Mouse (Mus musculus): ENCODE results near the gene Rgp1.

Rgp1 gene

GRCm38 (mm10) chr4:43591961-43592360 is 13.4 kb downstream of the Rgp1 start:
- in situ Hi-C loops (cut with MboI, MseI) = loop anchor here (10.0 kb wide), 1 partner anchor 1263 kb away; no protein-coding TSS in a partner anchor

GRCm38 (mm10) chr4:43593453-43593852 is 14.9 kb downstream of the Rgp1 start:
- in situ Hi-C loops (cut with MboI, MseI) = loop anchor here (10.0 kb wide), 1 partner anchor 1261 kb away; no protein-coding TSS in a partner anchor

- in situ Hi-C loops (cut with MboI, MseI) = loop anchor here (10.0 kb wide), 1 partner anchor 1258 kb away; no protein-coding TSS in a partner anchor
These were observed 18.1 kb downstream of the Rgp1 start for GRCm38 (mm10) chr4:43596597-43596996.

- in situ Hi-C loops (cut with MboI, MseI) = loop anchor here (10.0 kb wide), 1 partner anchor 1257 kb away; no protein-coding TSS in a partner anchor
These were observed 19.7 kb downstream of the Rgp1 start for GRCm38 (mm10) chr4:43598200-43598599.

GRCm38 (mm10) chr4:43598650-43599380 is 20.3 kb downstream of the Rgp1 start:
- in situ Hi-C loops (cut with MboI, MseI) = loop anchor here (10.0 kb wide), 1 partner anchor 1256 kb away; no protein-coding TSS in a partner anchor

GRCm38 (mm10) chr4:43600195-43600934 is 21.9 kb downstream of the Rgp1 start:
- in situ Hi-C loops (cut with MboI, MseI) = no loop called here

GRCm38 (mm10) chr4:43604099-43604498 is 25.6 kb downstream of the Rgp1 start:
- in situ Hi-C loops (cut with MboI, MseI) = no loop called here

DNA sequence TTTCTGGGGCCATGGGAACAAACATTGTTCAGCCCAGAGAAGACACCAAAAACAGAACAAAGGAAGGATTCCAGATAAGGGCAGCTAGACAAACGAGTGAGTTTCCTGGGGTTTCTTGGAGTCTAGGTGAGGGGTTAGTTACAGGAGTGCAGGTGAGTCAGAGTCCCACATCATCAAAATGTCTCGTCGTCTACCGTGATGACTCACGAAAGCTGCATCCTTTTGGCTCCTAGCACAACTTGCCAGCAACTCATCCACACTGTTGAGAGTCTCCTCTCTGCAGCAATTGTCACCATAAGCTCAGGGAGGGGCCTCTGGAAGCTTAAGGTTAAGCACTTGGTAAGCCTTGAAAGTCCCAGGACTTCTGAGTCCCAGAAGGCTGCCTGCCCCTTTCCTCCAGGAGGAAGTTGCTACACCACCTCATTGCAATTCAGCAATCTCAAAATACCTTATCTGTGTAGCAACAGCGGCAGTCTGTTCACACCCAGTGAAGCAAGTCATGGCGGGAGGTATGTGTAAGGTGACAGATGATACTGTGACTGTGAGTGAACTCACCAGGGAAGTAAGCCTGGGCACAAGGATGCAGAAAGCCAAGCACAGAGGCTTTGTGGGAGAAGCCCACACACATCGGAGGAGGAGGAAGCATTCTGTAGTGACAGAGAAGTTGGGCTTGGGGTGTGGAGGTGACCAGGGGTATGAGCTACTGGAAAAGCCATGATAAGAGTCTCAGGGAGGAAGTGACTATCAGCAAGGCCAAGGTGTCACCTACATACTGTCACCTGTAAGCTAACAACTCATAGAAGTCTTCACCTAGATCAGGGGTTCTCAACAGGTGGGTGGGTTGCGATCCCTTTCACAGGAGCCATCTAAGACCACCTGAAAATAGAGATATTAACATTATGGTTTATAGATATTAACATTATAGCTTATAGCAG is 26.5 kb downstream of the Rgp1 start:
- in situ Hi-C loops (cut with MboI, MseI) = no loop called here

- in situ Hi-C loops (cut with MboI, MseI) = no loop called here
These were observed 34.0 kb downstream of the Rgp1 start for GRCm38 (mm10) chr4:43612534-43612933.

DNA sequence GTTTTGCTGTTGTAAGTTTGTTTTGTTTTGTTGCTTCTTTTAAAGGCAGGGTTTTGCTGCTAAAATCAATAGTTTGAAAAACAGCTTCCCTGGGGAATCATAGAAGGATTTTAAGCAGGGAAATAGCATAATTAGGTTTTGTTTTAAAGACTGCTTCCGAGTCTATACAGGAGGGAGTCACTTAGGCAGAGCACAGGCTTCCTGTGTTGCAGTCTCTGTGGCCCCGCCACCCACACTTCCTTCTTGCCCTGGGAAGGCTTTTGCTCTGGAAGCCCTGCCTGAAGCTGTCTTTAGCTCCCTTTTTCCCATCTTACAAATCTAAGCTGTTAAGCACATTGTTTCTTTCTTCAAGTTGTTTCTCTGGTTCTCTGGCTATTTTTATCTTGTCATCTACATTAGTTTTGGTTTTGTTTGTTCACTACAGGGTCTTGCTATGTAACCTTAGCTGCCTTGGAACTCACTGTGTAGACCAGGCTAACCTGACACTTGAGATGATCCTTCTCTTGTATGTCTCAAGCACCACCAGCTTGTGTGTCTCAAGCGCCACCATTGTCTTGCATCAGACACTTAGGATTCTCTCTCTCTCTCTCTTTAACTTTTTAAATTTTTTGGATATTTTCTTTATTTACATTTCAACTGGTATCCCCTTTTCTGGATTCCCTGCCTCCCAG is 34.7 kb downstream of the Rgp1 start:
- in situ Hi-C loops (cut with MboI, MseI) = no loop called here

GRCm38 (mm10) chr4:43620146-43620778 is 41.7 kb downstream of the Rgp1 start:
- in situ Hi-C loops (cut with MboI, MseI) = no loop called here

DNA sequence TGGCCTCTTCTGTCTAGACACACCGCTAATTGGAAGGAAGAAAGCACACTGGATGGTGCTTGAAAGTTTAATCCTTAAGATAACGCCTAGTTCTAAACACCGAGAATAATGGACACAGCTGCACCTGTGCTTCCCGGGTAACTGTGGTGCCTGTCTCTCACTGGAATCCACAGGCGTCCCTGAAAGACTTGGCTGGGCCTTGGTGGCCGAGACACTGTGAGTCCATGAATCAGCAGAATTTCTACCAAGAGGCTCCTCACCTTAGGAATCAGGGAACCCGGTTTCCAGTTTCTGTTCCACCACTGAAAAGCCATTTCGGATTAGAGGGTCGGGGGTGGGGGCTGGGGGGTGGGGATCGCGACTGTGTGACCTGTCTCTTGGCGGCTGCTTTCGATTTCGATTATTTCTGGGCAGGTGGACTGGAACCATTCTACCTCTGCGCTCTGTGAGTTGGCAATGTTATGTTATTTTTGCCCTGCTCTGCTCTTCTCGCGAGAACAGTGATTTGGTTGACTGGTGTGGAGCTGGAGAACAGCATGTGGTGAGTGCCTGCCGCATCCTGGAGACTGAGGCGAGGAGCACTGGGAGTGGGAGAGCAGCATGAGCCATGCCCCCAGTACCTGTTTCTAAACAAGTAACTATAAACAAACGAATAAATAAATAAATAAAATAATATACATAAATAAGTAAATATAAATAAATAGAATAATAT is 50.7 kb downstream of the Rgp1 start:
- in situ Hi-C loops (cut with MboI, MseI) = no loop called here

DNA sequence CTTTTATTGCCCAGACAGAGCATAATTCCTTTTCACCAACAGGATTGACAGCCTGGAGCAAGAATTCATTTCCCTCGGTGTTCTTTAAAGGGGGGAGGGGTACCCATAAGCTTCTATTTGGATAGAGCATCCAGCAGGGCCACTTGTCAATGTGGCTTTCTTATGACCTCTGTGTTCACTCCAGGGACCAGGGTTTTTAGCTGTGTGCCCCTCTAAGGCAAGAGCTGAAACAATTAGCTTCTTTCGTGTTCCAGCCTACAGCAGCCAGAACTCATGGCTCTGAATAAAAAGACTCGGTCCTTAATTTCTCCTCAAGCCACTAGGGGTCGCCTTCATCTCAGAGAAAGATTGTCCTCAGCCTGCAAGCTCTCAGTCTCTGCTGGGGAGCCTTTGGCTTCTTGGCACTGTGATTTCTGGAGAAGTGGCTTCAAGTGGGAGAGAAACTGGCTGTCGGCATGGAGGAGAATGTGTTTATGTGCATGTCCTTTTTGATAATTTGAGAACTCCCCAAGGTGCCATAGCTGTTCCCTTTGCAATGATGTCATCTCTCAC is 51.6 kb downstream of the Rgp1 start:
- in situ Hi-C loops (cut with MboI, MseI) = loop anchor here (5.0 kb wide), 1 partner anchor 87 kb away; no protein-coding TSS in a partner anchor

GRCm38 (mm10) chr4:43630671-43631045 is 52.1 kb downstream of the Rgp1 start:
- in situ Hi-C loops (cut with MboI, MseI) = loop anchor here (5.0 kb wide), 1 partner anchor 87 kb away; no protein-coding TSS in a partner anchor

DNA sequence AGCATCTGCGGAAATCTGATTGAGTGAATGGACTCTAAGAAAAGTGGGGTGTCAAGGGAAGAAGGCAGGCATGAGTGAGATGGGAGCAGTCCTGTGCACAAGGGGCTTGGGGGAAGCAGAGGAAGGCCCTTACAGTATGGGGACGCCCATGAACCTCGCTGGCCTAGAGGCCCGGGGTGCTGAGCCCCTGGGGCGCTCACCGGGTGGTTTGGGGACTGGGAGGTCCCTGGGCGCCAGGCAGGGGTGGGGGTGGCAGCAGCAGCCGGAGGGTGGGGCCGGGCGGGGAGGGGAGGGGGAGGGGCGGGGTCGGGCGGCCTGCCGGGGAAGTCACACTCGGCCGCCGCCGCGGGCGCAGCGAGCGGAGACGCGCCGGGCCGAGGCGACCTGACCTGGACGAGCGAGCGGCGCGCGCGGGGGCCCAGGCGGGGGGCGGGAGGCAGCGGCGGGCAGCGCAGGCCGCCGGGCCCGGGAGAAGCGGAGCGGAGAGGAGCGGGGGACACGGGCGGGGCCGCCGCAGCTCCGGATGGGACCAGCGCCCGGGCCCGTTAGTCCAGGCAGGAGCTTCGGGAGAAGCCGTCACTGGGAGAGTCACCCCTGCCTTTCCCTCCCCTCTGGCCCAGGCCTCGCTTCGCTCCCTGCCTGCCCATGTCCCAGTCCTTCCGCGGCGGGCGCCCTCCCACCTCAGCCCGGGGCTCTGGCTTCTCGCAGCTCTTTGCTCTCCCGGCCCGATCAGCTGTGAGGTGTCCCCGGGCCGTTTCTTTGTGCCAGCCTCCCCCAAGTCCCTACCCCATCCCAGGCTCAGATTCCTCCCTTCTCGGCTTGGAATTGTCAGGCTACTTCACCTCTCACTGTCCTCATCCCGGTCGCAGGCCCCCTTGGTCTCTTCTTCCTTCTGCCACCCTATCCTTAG is 52.8 kb downstream of the Rgp1 start, which contains the start of gene Npr2:
Npr2 (plus strand) TSS at position 890 of the 910 bp plus-strand sequence.
- in situ Hi-C loops (cut with MboI, MseI) = loop anchor here (5.0 kb wide), 1 partner anchor 86 kb away; no protein-coding TSS in a partner anchor

DNA sequence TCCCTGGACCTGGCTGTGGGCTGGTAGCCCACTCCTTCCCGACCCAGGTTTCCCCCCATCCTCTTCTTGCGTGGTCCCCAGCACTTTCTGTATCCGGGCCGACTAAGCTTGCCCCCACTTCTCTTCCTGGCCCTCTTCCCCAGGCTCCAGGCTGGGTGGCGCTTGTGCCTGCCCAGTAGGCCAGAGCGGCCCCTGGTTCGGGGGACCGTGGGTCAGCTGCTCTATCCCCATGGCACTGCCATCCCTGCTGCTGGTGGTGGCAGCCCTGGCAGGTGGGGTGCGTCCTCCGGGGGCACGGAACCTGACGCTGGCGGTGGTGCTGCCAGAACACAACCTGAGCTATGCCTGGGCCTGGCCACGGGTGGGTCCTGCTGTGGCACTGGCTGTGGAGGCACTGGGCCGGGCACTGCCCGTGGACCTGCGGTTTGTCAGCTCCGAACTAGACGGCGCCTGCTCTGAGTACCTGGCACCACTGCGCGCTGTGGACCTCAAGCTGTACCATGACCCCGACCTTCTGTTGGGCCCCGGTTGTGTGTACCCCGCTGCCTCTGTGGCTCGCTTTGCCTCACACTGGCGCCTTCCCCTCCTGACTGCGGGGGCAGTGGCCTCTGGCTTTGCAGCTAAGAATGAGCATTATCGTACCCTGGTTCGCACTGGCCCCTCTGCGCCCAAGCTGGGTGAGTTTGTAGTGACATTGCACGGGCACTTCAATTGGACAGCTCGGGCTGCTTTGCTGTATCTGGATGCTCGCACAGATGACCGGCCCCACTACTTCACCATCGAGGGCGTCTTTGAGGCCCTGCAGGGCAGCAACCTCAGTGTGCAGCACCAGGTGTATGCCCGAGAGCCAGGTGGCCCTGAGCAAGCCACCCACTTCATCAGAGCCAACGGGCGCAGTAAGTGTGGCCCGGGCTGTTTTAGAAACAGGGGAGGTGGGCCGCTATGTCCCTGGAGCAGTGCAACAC is 53.7 kb downstream of the Rgp1 start:
- in situ Hi-C loops (cut with MboI, MseI) = loop anchor here (5.0 kb wide), 1 partner anchor 85 kb away; no protein-coding TSS in a partner anchor

GRCm38 (mm10) chr4:43633296-43633695 is 54.8 kb downstream of the Rgp1 start:
- in situ Hi-C loops (cut with MboI, MseI) = loop anchor here (5.0 kb wide), 1 partner anchor 84 kb away; no protein-coding TSS in a partner anchor

Data from T-helper 1 cell (primary cell).